Mouse (Mus musculus): Measurements from ENCODE around the gene Top3b.

DNA sequence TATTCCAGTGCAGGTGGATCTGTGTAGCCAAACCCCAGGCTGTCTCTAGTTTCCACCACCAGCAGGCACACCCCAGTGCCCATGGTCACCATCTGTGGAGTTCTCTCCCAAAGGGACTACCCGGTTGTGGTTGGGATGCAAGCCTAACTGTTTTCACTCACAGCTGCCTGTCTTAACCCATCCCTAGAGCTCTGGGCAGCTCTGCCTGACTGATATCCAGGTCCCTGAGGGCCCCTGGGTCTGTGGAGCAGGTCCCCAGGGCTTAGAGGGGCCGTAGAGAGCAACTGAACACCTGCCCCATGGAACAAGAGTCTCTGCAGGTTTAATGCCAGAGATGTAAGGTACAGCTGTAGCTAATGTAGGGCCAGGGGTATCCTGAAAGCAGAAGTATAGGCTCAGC lies 6.6 kb upstream of the Top3b start, which contains the start of gene Igll1:
- no peak for TF ChIP-seq CTCF (IDR thresholded peaks at IDR 0.05; ENCODE audit: low read depth, low read length)
- TF ChIP-seq POLR2A (IDR thresholded peaks at IDR 0.05; ENCODE audit: borderline replicate concordance, low read depth, low read length), result no peak

Measured in bone marrow macrophage, adult 2 months (primary cell).